Mouse (Mus musculus) hindbrain, embryonic 16.5 days (tissue): ENCODE measurements around the gene Nav3. TPM values are rescaled to one million over a fixed set of nuclear protein-coding genes. Genes with fewer than 3 reads are reported as not detected.

Source experiments
- ATAC-seq: fragments of 200-750 bp; cut with Nextera tagmentation; 2 replicates; pipeline ENCODE4 v1.8.0; 2017; ENCODE audit warnings: moderate TSS enrichment, moderate library complexity
- H3K27ac ChIP-seq: fragments of 300-500 bp; sonication (generic); 2 replicates; pipeline ENCODE4 v1.5.1; 2014; ENCODE audit warnings: low read depth, mild to moderate bottlenecking, control low read depth, low read length, moderate library complexity
- H3K27me3 ChIP-seq: fragments of 300-500 bp; sonication (generic); replicated peaks from 2 replicates; pipeline ENCODE4 v1.6.1; 2014; ENCODE audit warnings: low read length; ENCODE audit not compliant: control insufficient read depth, insufficient read depth
- H3K36me3 ChIP-seq: fragments of 300-500 bp; sonication (generic); 2 replicates; pipeline ENCODE4 v1.6.1; 2014; ENCODE audit warnings: mild to moderate bottlenecking, low read length, moderate library complexity, mixed read lengths; ENCODE audit not compliant: control insufficient read depth, insufficient read depth
- H3K4me1 ChIP-seq: fragments of 300-500 bp; sonication (generic); 2 replicates; pipeline ENCODE4 v1.6.1; 2014; ENCODE audit warnings: low read depth, low read length; ENCODE audit not compliant: control insufficient read depth, insufficient read depth
- H3K4me2 ChIP-seq: fragments of 300-500 bp; sonication (generic); 2 replicates; pipeline ENCODE4 v1.6.1; 2014; ENCODE audit warnings: mild to moderate bottlenecking, low read length, control low read depth, moderate library complexity
- H3K4me3 ChIP-seq: fragments of 300-500 bp; sonication (generic); 2 replicates; pipeline ENCODE4 v1.5.1; 2014; ENCODE audit warnings: mild to moderate bottlenecking, low read length, control low read depth, moderate library complexity
- H3K9ac ChIP-seq: fragments of 300-500 bp; sonication (generic); 2 replicates; pipeline ENCODE4 v1.6.1; 2014; ENCODE audit warnings: low read depth, mild to moderate bottlenecking, control low read depth, low read length, moderate library complexity
- H3K9me3 ChIP-seq: fragments of 300-500 bp; sonication (generic); 2 replicates; pipeline ENCODE4 v1.6.1; 2014; ENCODE audit warnings: mild to moderate bottlenecking, low read length, moderate library complexity; ENCODE audit not compliant: control insufficient read depth
- WGBS: fragments of 180-500 bp; shearing (Covaris S2); extraction: QIAGEN DNeasy Blood & Tissue Kit; methylation state at CpG from one replicate; pipeline ENCODE4 v1.1.7; 2014; 5-methylcytosine and 5-hydroxymethylcytosine counted together
- polyA plus RNA-seq: library from polyadenylated mRNA; unstranded; fragments of >200 nt; fragmentation: Nextera tagmentation; extraction: Ambion mirVana; gene quantifications from 2 replicates; pipeline ENCODE4 v1.2.1, GENCODE M21; 2015

Nav3 gene
- polyA plus RNA-seq, 1 experiment from 2014 or later, result 16.6 TPM

GRCm38 (mm10) chr10:109904841-109905240 lies 551.2 kb downstream of the Nav3 start:
- no peaks in the 10 kb centered on the region for H3K4me1 ChIP-seq
- WGBS, result 84% methylated on average over 1 of the region's 1 CpGs

DNA sequence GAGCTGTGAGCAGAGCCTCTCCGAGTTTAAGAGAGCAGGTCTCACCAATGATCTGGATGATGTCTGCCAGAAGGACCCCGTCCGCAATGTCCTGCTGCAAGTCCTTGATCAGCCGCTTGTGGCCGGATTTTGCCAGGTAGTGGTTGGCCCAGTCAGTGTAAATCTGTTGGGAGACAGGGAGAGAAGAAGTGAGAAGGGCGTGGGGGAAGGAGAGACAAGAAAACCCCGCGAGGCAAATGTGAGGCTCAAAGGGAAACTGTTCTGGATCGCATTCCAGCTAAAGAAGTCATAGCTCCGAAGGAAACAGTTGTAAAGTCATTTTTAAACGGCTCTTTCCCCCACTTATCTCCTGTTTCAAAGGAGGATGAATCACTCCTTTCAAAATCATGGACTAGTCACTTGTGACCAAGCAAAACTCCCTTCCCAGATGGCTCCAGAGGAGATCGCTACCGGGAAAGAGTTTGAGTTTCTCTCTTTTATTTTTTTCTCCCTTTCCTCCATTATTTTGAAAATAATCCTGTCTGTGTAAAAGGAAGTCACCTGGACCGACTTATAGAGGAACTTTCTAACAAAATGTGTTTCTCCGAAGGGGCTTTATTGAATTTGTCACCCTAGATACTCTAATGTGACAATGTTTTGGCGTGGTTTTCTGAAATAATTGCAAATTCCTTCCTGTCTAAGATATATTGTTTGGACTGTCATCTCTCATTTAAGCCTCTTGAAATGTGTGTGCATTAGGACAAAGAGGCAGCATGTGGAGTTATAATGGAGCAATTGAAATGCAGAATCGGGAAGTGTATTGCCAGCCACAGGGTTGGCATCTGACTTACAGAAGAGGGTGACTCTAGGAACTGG lies 552.1 kb downstream of the Nav3 start:
- Histone ChIP-seq H3K36me3 (no peaks in the 10 kb centered on the region), H3K4me2 (no peak overlapping the region; the same call in 1 of the 2 replicates), H3K4me3 (no peak overlapping the region), H3K27ac (no peak overlapping the region), H3K27me3 (no peaks in the 10 kb centered on the region), H3K4me1 (no peaks in the 10 kb centered on the region), H3K9me3 (no peaks in the 10 kb centered on the region), H3K9ac (no peak overlapping the region)
- 68% methylated on average over 17 of the region's 17 CpGs for WGBS
- no peak for ATAC-seq

More at GRCm38 (mm10) chr10:109904841-109905240, 551.2 kb downstream of the Nav3 start:
- Histone ChIP-seq H3K9ac (no peak overlapping the region), H3K27ac (no peak overlapping the region), H3K36me3 (no peaks in the 10 kb centered on the region), H3K4me3 (no peak overlapping the region), H3K9me3 (no peaks in the 10 kb centered on the region), H3K27me3 (no peaks in the 10 kb centered on the region), H3K4me2 (no peak overlapping the region)
- no peak for ATAC-seq

DNA sequence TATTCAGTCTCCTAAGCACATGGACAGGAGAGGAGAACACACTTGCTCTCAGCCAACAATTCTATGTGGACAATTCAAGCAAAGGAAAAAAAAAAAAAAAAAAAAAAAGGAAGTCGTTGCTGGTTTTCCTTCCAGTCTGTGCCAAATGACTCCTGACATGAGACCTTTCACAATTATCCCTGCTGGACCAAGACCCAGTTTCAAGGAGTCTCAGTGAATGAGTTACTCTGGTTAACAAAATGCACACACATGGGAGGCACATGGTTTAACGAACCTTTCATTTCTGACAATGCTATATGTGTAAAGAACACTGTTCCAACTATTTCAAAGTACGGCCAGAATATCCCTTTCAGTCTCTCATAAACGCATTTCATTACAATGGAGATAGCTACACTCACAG lies 552.8 kb downstream of the Nav3 start:
- H3K9ac ChIP-seq, result no peak overlapping the region
- H3K27ac ChIP-seq, result no peak overlapping the region
- ATAC-seq, result no peak
- H3K4me1 ChIP-seq, result no peaks in the 10 kb centered on the region
- H3K4me3 ChIP-seq, result no peak overlapping the region
- H3K27me3 ChIP-seq, result no peaks in the 10 kb centered on the region
- H3K4me2 ChIP-seq, result no peak overlapping the region
- H3K36me3 ChIP-seq, result no peaks in the 10 kb centered on the region
- H3K9me3 ChIP-seq, result no peaks in the 10 kb centered on the region
- 71% methylated on average over 4 of the region's 4 CpGs for WGBS

DNA sequence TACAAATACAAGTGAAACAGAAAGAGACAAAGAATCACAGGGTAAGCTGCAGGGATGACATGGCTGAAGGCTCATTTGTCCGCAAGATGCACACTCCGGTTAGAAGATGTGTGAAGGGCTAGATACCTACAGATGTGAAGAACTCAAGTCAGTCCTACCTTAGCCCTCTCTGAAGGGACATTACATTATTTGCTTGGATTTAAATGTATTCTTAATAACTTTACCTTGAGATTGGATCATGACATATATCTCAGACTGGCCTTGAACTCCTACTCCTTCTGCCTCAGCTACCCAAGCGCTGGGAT lies 566.9 kb downstream of the Nav3 start:
- H3K4me2 ChIP-seq, result no peak overlapping the region
- WGBS, result 61% methylated on average over 3 of the region's 3 CpGs
- no peak overlapping the region for H3K4me3 ChIP-seq
- peak; percentile 49; the same call in 1 of the 2 replicates for ATAC-seq
- no peak overlapping the region for H3K9ac ChIP-seq
- H3K27ac ChIP-seq, result no peak overlapping the region
- H3K27me3 ChIP-seq, result no peaks in the 10 kb centered on the region
- no peaks in the 10 kb centered on the region for H3K9me3 ChIP-seq
- no peaks in the 10 kb centered on the region for H3K4me1 ChIP-seq
- no peaks in the 10 kb centered on the region for H3K36me3 ChIP-seq

DNA sequence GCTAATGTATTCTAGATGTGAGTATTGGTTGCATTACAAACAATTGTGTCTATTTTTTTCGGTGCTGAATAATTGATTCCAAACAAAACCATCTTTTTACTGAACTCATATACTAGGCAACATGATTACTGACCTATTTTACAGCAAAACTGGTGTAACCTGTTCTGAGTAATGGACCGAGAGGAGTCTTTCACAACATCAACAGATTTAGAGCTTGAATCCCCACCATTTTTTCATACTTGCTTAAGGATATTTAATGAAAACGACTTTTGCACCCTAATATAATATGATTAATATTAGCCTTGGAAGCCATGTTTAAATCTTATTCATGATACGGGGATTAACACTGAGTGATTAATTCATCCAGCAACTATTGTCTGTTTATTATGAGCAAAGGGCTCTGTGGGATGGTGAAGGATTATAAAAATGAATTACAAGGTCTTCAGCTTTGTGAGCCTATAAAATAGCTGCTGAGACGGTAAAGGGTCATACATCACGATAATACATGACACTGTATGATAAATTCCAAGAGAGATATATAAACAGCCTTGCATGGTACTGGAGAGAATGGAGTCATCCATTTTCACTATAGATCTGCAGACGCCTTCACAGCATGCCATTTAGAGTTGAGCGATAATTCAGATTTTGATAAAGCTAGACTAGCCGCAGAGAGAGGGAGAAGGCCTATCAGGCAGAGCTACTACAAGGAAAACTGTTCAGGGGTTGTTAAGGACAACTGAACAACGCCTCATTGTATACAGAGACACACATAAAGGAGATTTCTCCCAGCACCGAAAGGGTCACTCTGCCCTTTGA lies 567.4 kb downstream of the Nav3 start:
- H3K9me3 ChIP-seq, result no peaks in the 10 kb centered on the region
- 58% methylated on average over 11 of the region's 11 CpGs for WGBS
- H3K4me2 ChIP-seq, result no peak overlapping the region
- no peak overlapping the region for H3K9ac ChIP-seq
- no peaks in the 10 kb centered on the region for H3K36me3 ChIP-seq
- H3K4me1 ChIP-seq, result no peaks in the 10 kb centered on the region
- no peak overlapping the region for H3K27ac ChIP-seq
- H3K4me3 ChIP-seq, result no peak overlapping the region
- ATAC-seq, result peak; percentile 77
- H3K27me3 ChIP-seq, result no peaks in the 10 kb centered on the region

DNA sequence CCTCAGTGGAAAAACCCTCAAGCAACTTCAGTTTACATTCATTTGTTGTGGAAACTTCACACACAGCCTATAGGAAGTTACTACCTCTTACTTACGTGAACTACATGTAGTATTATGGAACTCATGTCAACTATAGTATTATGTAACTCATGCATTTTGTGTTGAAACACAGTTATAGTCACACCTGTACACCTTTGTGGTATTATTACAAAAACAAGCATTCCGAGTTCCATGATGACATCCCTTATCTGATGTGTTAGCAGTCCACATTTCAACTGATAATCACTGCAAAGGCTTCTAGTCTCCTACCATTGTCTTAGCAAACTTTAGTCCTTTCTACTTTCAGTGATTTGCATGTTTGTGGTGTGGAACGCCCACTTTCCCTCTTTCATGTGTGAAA lies 568.8 kb downstream of the Nav3 start:
- Histone ChIP-seq H3K9ac (no peak overlapping the region), H3K4me3 (no peak overlapping the region), H3K4me1 (no peaks in the 10 kb centered on the region), H3K36me3 (no peaks in the 10 kb centered on the region), H3K9me3 (no peaks in the 10 kb centered on the region), H3K27ac (no peak overlapping the region), H3K4me2 (no peak overlapping the region), H3K27me3 (no peaks in the 10 kb centered on the region)
- 85% methylated on average over 3 of the region's 3 CpGs for WGBS
- ATAC-seq, result no peak

DNA sequence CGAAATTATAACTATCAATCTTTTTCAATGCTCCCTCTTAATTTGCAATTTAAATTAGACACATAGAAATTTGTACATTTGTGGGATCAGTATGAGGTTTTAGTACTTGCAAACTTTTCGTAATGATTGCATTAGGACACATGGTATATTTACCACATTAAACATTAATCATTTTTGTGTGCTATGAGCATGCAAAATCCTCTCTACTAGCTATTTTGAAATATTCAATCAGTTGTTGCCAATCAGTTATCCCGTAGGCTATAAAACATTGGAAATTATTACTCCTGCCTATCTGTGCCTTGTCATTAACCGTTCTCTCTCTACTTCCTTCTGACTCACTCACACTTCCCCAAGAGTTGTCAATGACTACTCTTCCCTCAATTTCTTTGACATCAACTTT lies 579.9 kb downstream of the Nav3 start:
- WGBS, result 88% methylated on average over 4 of the region's 4 CpGs
- ATAC-seq, result no peak

DNA sequence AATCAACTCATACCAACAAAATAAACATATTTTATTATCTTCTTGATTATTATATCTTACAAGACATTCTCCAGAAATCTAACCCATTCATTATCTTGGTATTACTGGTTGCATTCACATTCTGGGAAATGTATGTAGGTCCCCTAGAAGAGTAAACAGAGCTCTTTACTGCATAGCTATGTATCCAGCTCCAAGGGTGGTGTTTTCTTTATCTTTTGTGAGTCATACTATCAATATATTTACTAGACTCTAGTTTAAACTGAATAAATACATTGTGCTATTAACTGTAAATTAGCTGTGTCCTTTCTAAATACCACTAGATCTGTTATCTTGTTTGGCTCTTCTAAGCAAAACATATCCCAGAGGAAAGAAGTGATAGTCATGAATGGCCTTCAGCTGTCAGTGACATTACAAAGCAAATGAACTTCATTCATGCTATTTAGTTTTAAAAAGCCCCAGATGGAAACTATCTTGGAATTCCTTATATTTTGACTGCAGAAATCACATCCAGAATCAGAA lies 580.6 kb downstream of the Nav3 start:
- no peaks in the 10 kb centered on the region for H3K36me3 ChIP-seq
- H3K4me3 ChIP-seq, result no peak overlapping the region
- no peak for ATAC-seq

More for the DNA sequence above, 579.9 kb downstream of the Nav3 start:
- Histone ChIP-seq H3K27me3 (no peaks in the 10 kb centered on the region), H3K36me3 (no peaks in the 10 kb centered on the region), H3K4me1 (0 out of 2 replicates have a peak, but pooled peaks cover 2% of the 10 kb centered on the region), H3K4me2 (no peak overlapping the region), H3K9ac (no peak overlapping the region), H3K4me3 (no peak overlapping the region), H3K27ac (no peak overlapping the region), H3K9me3 (no peaks in the 10 kb centered on the region)

DNA sequence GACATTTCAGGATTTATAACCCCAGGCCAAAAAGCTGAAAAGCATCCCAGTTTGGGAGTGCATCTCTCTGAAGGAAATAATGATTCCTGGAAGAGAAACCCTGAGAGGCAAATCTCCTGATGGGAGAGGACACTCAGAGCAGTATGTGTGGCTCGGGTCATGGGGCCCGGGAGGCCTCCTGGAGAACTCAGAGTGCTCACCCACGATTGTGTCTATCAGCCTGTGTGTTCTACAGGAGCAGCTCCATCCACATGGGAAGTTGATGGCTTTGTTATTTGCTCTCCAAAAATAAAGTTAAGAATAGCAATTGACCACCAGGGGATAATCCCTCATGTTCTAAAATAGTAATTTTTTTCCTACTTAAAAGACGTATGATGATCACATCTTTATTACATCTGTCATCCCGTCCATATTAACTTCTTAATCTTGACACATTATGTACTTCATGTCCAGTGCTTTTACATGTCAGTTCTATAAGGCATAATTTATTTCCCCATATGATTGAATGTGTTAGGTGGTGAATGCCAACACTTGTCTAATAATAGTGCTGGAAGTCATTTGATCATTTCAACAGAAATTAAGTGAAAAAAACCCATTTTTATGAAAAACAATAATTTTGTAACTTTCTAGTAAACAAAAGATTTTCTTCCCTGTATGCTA lies 581.2 kb downstream of the Nav3 start:
- Histone ChIP-seq H3K4me2 (no peak overlapping the region), H3K9me3 (no peaks in the 10 kb centered on the region), H3K4me1 (0 out of 2 replicates have a peak, but pooled peaks cover 2% of the 10 kb centered on the region), H3K4me3 (no peak overlapping the region), H3K27me3 (no peaks in the 10 kb centered on the region), H3K27ac (no peak overlapping the region), H3K36me3 (no peaks in the 10 kb centered on the region), H3K9ac (no peak overlapping the region)
- no peak for ATAC-seq
- 66% methylated on average over 5 of the region's 5 CpGs for WGBS

More for the DNA sequence above, 580.6 kb downstream of the Nav3 start:
- Histone ChIP-seq H3K27ac (no peak overlapping the region), H3K9ac (no peak overlapping the region), H3K4me1 (0 out of 2 replicates have a peak, but pooled peaks cover 2% of the 10 kb centered on the region), H3K9me3 (no peaks in the 10 kb centered on the region), H3K27me3 (no peaks in the 10 kb centered on the region), H3K4me2 (no peak overlapping the region)
